Mouse (Mus musculus) forebrain, embryonic 12.5 days (tissue): ENCODE measurements around the gene Dusp23. TPM values are rescaled to one million over a fixed set of nuclear protein-coding genes. Genes with fewer than 3 reads are reported as not detected.

Experiments used
- ATAC-seq: fragments of 200-750 bp; cut with Nextera tagmentation; 2 replicates; pipeline ENCODE4 v1.8.0; 2017; ENCODE audit warnings: moderate TSS enrichment; ENCODE audit not compliant: low FRiP score
- H3K27ac ChIP-seq: fragments of 300-500 bp; sonication (generic); 2 replicates; pipeline ENCODE4 v1.5.1; 2016; ENCODE audit warnings: mild to moderate bottlenecking
- H3K27me3 ChIP-seq: fragments of 300-500 bp; sonication (generic); 2 replicates; pipeline ENCODE4 v1.6.1; 2016; ENCODE audit warnings: mild to moderate bottlenecking
- H3K36me3 ChIP-seq: fragments of 300-500 bp; sonication (generic); replicated peaks from 2 replicates; pipeline ENCODE4 v1.6.1; 2016; ENCODE audit warnings: mild to moderate bottlenecking
- H3K4me1 ChIP-seq: fragments of 300-500 bp; sonication (generic); 2 replicates; pipeline ENCODE4 v1.6.1; 2016
- H3K4me2 ChIP-seq: fragments of 300-500 bp; sonication (generic); 2 replicates; pipeline ENCODE4 v1.6.1; 2016; ENCODE audit warnings: mild to moderate bottlenecking, moderate library complexity
- H3K4me3 ChIP-seq: fragments of 300-500 bp; sonication (generic); replicated peaks from 2 replicates; pipeline ENCODE4 v1.5.1; 2016; ENCODE audit warnings: mild to moderate bottlenecking
- H3K9ac ChIP-seq: fragments of 300-500 bp; sonication (generic); 2 replicates; pipeline ENCODE4 v1.6.1; 2016; ENCODE audit warnings: mild to moderate bottlenecking
- H3K9me3 ChIP-seq: fragments of 300-500 bp; sonication (generic); 2 replicates; pipeline ENCODE4 v1.6.1; 2016
- WGBS: fragments of 180-500 bp; shearing (Covaris S2); methylation state at CpG from one replicate; pipeline ENCODE4 v1.1.7; 2016; 5-methylcytosine and 5-hydroxymethylcytosine counted together
- polyA plus RNA-seq: library from polyadenylated mRNA; unstranded; fragments of >200 nt; fragmentation: Nextera tagmentation; extraction: Ambion mirVana; gene quantifications from 2 replicates; pipeline ENCODE4 v1.2.1, GENCODE M21; 2016

The Dusp23 gene
- polyA plus RNA-seq, 1 experiment from 2014 or later: 6.1 TPM

GRCm38 (mm10) chr1:172585612-172586567 lies 46.9 kb downstream of the Dusp23 start:
- Histone ChIP-seq H3K9me3 (no peaks in the 10 kb centered on the region), H3K4me1 (peaks cover 16% of the 10 kb centered on the region), H3K36me3 (no peaks in the 10 kb centered on the region), H3K27ac (no peak overlapping the region), H3K4me2 (peak overlapping the region; percentile 17), H3K4me3 (no peak overlapping the region), H3K27me3 (peaks cover 58% of the 10 kb centered on the region), H3K9ac (0 out of 2 replicates have a peak overlapping the region, but pooled peaks have one; percentile 29)
- WGBS: 10% methylated on average over 26 of the region's 26 CpGs
- ATAC-seq: peak; percentile 80

DNA sequence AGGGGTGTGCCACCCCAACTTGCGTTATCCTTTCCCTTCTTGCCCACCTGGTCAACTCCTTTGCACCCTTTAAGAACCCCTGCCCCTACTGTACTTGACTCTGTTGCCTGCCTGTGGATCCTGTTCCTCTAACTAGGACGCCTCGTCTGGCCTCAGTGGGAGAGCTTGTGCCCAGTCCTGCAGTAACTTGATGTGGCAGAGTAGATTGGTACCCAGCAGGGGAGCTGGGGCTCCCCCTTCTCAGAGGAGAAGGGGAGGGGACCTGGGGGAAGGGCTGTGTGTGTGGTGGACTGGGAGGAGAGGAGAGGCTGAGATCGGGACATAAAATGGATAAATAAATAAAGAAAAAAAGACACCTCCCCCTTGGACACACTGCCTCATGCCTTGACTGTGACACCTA lies 47.7 kb downstream of the Dusp23 start:
- Histone ChIP-seq H3K9ac (no peak overlapping the region), H3K9me3 (no peaks in the 10 kb centered on the region), H3K27ac (no peak overlapping the region), H3K4me1 (peaks cover 16% of the 10 kb centered on the region), H3K4me3 (no peak overlapping the region), H3K36me3 (no peaks in the 10 kb centered on the region), H3K27me3 (peaks cover 56% of the 10 kb centered on the region), H3K4me2 (no peak overlapping the region)
- ATAC-seq: 0 out of 2 replicates have a peak, but pooled peaks have one; percentile 1
- 42% methylated on average over 4 of the region's 4 CpGs for WGBS

- H3K36me3 ChIP-seq: no peaks in the 10 kb centered on the region
- no peak overlapping the region for H3K9ac ChIP-seq
- peaks cover 16% of the 10 kb centered on the region for H3K4me1 ChIP-seq
- ATAC-seq: no peak
- no peaks in the 10 kb centered on the region for H3K9me3 ChIP-seq
- no peak overlapping the region for H3K27ac ChIP-seq
- no peak overlapping the region for H3K4me3 ChIP-seq
- WGBS: 82% methylated on average over 6 of the region's 6 CpGs
- no peak overlapping the region for H3K4me2 ChIP-seq
- H3K27me3 ChIP-seq: peaks cover 53% of the 10 kb centered on the region
These were observed 48.5 kb downstream of the Dusp23 start for GRCm38 (mm10) chr1:172584271-172584670.

- no peak overlapping the region for H3K27ac ChIP-seq
- WGBS: 87% methylated on average over 8 of the region's 8 CpGs
- H3K36me3 ChIP-seq: no peaks in the 10 kb centered on the region
- H3K4me1 ChIP-seq: peaks cover 16% of the 10 kb centered on the region
- H3K9ac ChIP-seq: no peak overlapping the region
- no peaks in the 10 kb centered on the region for H3K9me3 ChIP-seq
- no peak for ATAC-seq
- peaks cover 41% of the 10 kb centered on the region for H3K27me3 ChIP-seq
- H3K4me3 ChIP-seq: no peak overlapping the region
- H3K4me2 ChIP-seq: no peak overlapping the region
These were observed 50.3 kb downstream of the Dusp23 start for GRCm38 (mm10) chr1:172582436-172582835.

Other genes with a start within 250 kb of the Dusp23 start
- 0.15 TPM in 1 of 2 replicates, not detected in the other for gene Slamf9, start 157.6 kb downstream of the Dusp23 start, polyA plus RNA-seq
- gene Igsf9, start 151.2 kb downstream of the Dusp23 start, polyA plus RNA-seq: 102 TPM in 2 replicates
- gene Tagln2, start 132.9 kb downstream of the Dusp23 start, polyA plus RNA-seq: 40.0 and 45.7 TPM in 2 replicates
- gene Cfap45, start 112.2 kb downstream of the Dusp23 start, polyA plus RNA-seq: 1.2 and 2.6 TPM in 2 replicates
- 0.28 TPM in 1 of 2 replicates, not detected in the other for gene Vsig8, start 77.0 kb downstream of the Dusp23 start, polyA plus RNA-seq
- gene Slamf8, start 42.4 kb downstream of the Dusp23 start, polyA plus RNA-seq: not detected in 2 replicates
- 0.24 TPM in 1 of 2 replicates, not detected in the other for gene Fcrl6, start 30.4 kb downstream of the Dusp23 start, polyA plus RNA-seq
- not detected in 2 replicates for gene Crp, start 65.1 kb upstream of the Dusp23 start, polyA plus RNA-seq